Mouse (Mus musculus): ENCODE data around the gene Wdr27. TPM values are rescaled to one million over a fixed set of nuclear protein-coding genes. Genes with fewer than 3 reads are reported as not detected.
"Not testable (repeated sequence)": the region's sequence is repeated elsewhere in the genome, so short reads cannot be mapped to it uniquely, and the experiment has no call there.

The Wdr27 gene
- total RNA-seq (2014; rRNA removed) = 1.0 and 2.8 TPM in 2 replicates
- 10.0 and 14.6 TPM in 2 replicates for polyA plus RNA-seq (2015; fragmentation: Nextera tagmentation; extraction: Ambion mirVana)

GRCm38 (mm10) chr17:14943009-14943728 is at the start of gene Wdr27, which contains the start of gene 1600012H06Rik:
TSS of gene Wdr27 (minus strand) at chr17:14943158.
TSS of gene 1600012H06Rik (plus strand) at chr17:14943184.
- Histone ChIP-seq H3K4me1 (ENCODE audit: insufficient read depth, low read length) (peaks cover 10% of the 10 kb centered on the region; the same call in 1 of the 2 replicates), H3K9me3 (ENCODE audit: low read length) (no peaks in the 10 kb centered on the region), H3K9ac (replicated peaks; ENCODE audit: low read length, poor library complexity, severe bottlenecking) (peak within 1 kb of the TSS; percentile 90), H3K27ac (ENCODE audit: low read depth, low read length) (peak within 1 kb of the TSS; percentile 78), H3K4me3 (ENCODE audit: low read depth, low read length) (peak within 1 kb of the TSS; percentile 81), H3K36me3 (ENCODE audit: insufficient read depth, low read length) (peaks cover 6% of the 10 kb centered on the region; the same call in 1 of the 2 replicates), H3K27me3 (ENCODE audit: insufficient read depth, low read length) (no peaks in the 10 kb centered on the region), H3K4me2 (ENCODE audit: low read depth, low read length, poor library complexity, severe bottlenecking) (peak within 1 kb of the TSS; percentile 92)
- 0 out of 2 replicates have a peak, but pooled peaks have one; percentile 6 for TF ChIP-seq CTCF (IDR thresholded peaks at IDR 0.05)
- ATAC-seq (ENCODE audit: low FRiP score) (peak; percentile 99), DNase-seq (ENCODE audit: low spot score) (peak; percentile 99)
- WGBS = under 1% methylated on average over 51 of the region's 54 CpGs

GRCm38 (mm10) chr17:14992522-14993138 is 49.7 kb upstream of the Wdr27 start:
- not testable (repeated sequence) for H3K27me3 ChIP-seq (ENCODE audit: insufficient read depth, low read length); H3K9me3 ChIP-seq (ENCODE audit: low read length); H3K9ac ChIP-seq (replicated peaks; ENCODE audit: low read length, poor library complexity, severe bottlenecking); H3K36me3 ChIP-seq (ENCODE audit: insufficient read depth, low read length); H3K27ac ChIP-seq (ENCODE audit: low read depth, low read length); H3K4me3 ChIP-seq (ENCODE audit: low read depth, low read length); H3K4me2 ChIP-seq (ENCODE audit: low read depth, low read length, poor library complexity, severe bottlenecking); H3K4me1 ChIP-seq (ENCODE audit: insufficient read depth, low read length); DNase-seq (ENCODE audit: low spot score)
- no CpG with 5 or more reads among the region's 98 CpGs for WGBS
- peak; percentile 80 for ATAC-seq (ENCODE audit: low FRiP score)

GRCm38 (mm10) chr17:14990116-14990702 is 47.3 kb upstream of the Wdr27 start:
- WGBS = 73% methylated on average over 4 of the region's 5 CpGs
- not testable (repeated sequence) for H3K9ac ChIP-seq (replicated peaks; ENCODE audit: low read length, poor library complexity, severe bottlenecking); H3K4me2 ChIP-seq (ENCODE audit: low read depth, low read length, poor library complexity, severe bottlenecking); H3K4me1 ChIP-seq (ENCODE audit: insufficient read depth, low read length); H3K4me3 ChIP-seq (ENCODE audit: low read depth, low read length); ATAC-seq (ENCODE audit: low FRiP score); H3K27ac ChIP-seq (ENCODE audit: low read depth, low read length); DNase-seq (ENCODE audit: low spot score); H3K36me3 ChIP-seq (ENCODE audit: insufficient read depth, low read length); H3K27me3 ChIP-seq (ENCODE audit: insufficient read depth, low read length); H3K9me3 ChIP-seq (ENCODE audit: low read length)

- not testable (repeated sequence) for H3K36me3 ChIP-seq (ENCODE audit: insufficient read depth, low read length); H3K27me3 ChIP-seq (ENCODE audit: insufficient read depth, low read length); H3K4me2 ChIP-seq (ENCODE audit: low read depth, low read length, poor library complexity, severe bottlenecking); H3K4me3 ChIP-seq (ENCODE audit: low read depth, low read length); DNase-seq (ENCODE audit: low spot score); H3K27ac ChIP-seq (ENCODE audit: low read depth, low read length); H3K9me3 ChIP-seq (ENCODE audit: low read length); H3K9ac ChIP-seq (replicated peaks; ENCODE audit: low read length, poor library complexity, severe bottlenecking); H3K4me1 ChIP-seq (ENCODE audit: insufficient read depth, low read length)
- no CpG with 5 or more reads among the region's 60 CpGs for WGBS
- ATAC-seq (ENCODE audit: low FRiP score) = peak; percentile 98
These were observed 35.5 kb upstream of the Wdr27 start, which contains the start of the genes 9030025P20Rik and Gm3417 for GRCm38 (mm10) chr17:14978362-14979038. TSS of gene 9030025P20Rik (plus strand) at chr17:14978468. TSS of gene Gm3417 (minus strand) at chr17:14978790.

GRCm38 (mm10) chr17:14977718-14978361 is 34.9 kb upstream of the Wdr27 start:
- H3K27me3 ChIP-seq (ENCODE audit: insufficient read depth, low read length); H3K4me3 ChIP-seq (ENCODE audit: low read depth, low read length); H3K36me3 ChIP-seq (ENCODE audit: insufficient read depth, low read length); H3K9me3 ChIP-seq (ENCODE audit: low read length); H3K9ac ChIP-seq (replicated peaks; ENCODE audit: low read length, poor library complexity, severe bottlenecking); H3K27ac ChIP-seq (ENCODE audit: low read depth, low read length); ATAC-seq (ENCODE audit: low FRiP score); DNase-seq (ENCODE audit: low spot score); H3K4me1 ChIP-seq (ENCODE audit: insufficient read depth, low read length); H3K4me2 ChIP-seq (ENCODE audit: low read depth, low read length, poor library complexity, severe bottlenecking): not testable (repeated sequence)
- WGBS = 3% methylated on average over 4 of the region's 7 CpGs

- not testable (repeated sequence) for H3K9me3 ChIP-seq (ENCODE audit: low read length)
These were observed 25.5 kb upstream of the Wdr27 start for GRCm38 (mm10) chr17:14968373-14968913.

GRCm38 (mm10) chr17:14961557-14962154 is 18.7 kb upstream of the Wdr27 start:
- H3K4me1 ChIP-seq (ENCODE audit: insufficient read depth, low read length); H3K9ac ChIP-seq (replicated peaks; ENCODE audit: low read length, poor library complexity, severe bottlenecking); H3K27me3 ChIP-seq (ENCODE audit: insufficient read depth, low read length); H3K9me3 ChIP-seq (ENCODE audit: low read length); H3K36me3 ChIP-seq (ENCODE audit: insufficient read depth, low read length); H3K4me3 ChIP-seq (ENCODE audit: low read depth, low read length); H3K4me2 ChIP-seq (ENCODE audit: low read depth, low read length, poor library complexity, severe bottlenecking); DNase-seq (ENCODE audit: low spot score); H3K27ac ChIP-seq (ENCODE audit: low read depth, low read length): not testable (repeated sequence)
- no CpG with 5 or more reads among the region's 44 CpGs for WGBS
- ATAC-seq (ENCODE audit: low FRiP score) = peak; percentile 89

More at GRCm38 (mm10) chr17:14968373-14968913, 25.5 kb upstream of the Wdr27 start:
- not testable (repeated sequence) for H3K4me3 ChIP-seq (ENCODE audit: low read depth, low read length); H3K4me1 ChIP-seq (ENCODE audit: insufficient read depth, low read length); ATAC-seq (ENCODE audit: low FRiP score); H3K9ac ChIP-seq (replicated peaks; ENCODE audit: low read length, poor library complexity, severe bottlenecking); H3K36me3 ChIP-seq (ENCODE audit: insufficient read depth, low read length); H3K4me2 ChIP-seq (ENCODE audit: low read depth, low read length, poor library complexity, severe bottlenecking); H3K27ac ChIP-seq (ENCODE audit: low read depth, low read length); H3K27me3 ChIP-seq (ENCODE audit: insufficient read depth, low read length); DNase-seq (ENCODE audit: low spot score)
- WGBS = no CpG with 5 or more reads among the region's 6 CpGs

Measured in midbrain, postnatal 0 days (tissue).